Mouse (Mus musculus): ENCODE results near the gene Rab43. TPM values are rescaled to one million over a fixed set of nuclear protein-coding genes. Genes with fewer than 3 reads are reported as not detected.

Gene Rab43
- total and polyA plus RNA-seq, 2 experiments from 2014 or later, result 6.7 to 19.7 TPM

DNA sequence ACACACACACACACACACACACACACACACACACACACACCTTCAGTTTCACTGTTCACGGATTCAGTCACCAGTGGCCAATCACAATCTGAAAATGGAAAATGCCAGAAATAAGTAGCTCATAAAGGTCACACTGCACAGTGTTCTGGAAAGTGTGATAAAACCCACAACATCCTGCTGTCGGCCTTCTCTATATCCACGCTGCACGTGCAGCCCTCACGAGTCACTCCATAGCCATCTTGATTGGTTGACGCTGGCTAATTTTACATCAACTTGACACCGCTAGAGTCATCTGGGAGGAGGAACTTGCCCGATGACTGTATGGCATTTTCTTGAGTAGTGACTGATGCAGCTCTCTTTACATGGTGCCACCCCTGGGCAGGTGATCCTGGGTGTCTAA lies 70.0 kb downstream of the Rab43 start:
- Histone ChIP-seq H3K4me2 (ENCODE audit: low read depth, low read length) (no peak overlapping the region), H3K4me3 (ENCODE audit: low read depth, low read length) (no peak overlapping the region), H3K27ac (ENCODE audit: low read depth) (no peak overlapping the region), H3K9me3 (replicated peaks; ENCODE audit: control insufficient read depth, low read length) (no peaks in the 10 kb centered on the region), H3K4me1 (ENCODE audit: control insufficient read depth, insufficient read depth) (no peaks in the 10 kb centered on the region), H3K9ac (replicated peaks; ENCODE audit: low read depth, low read length) (no peak overlapping the region), H3K36me3 (replicated peaks; ENCODE audit: control insufficient read depth, insufficient read depth, low read length) (no peaks in the 10 kb centered on the region), H3K27me3 (ENCODE audit: control insufficient read depth, insufficient read depth, low read length) (0 out of 2 replicates have a peak, but pooled peaks cover 3% of the 10 kb centered on the region)
- DNase-seq (ENCODE audit: low spot score) (no peak), ATAC-seq (ENCODE audit: insufficient read depth, low read depth) (no peak)
- TF ChIP-seq EP300 (IDR thresholded peaks at IDR 0.05; ENCODE audit: low read depth) (no peak), CTCF (IDR thresholded peaks at IDR 0.05; ENCODE audit: low read depth) (no peak)
- WGBS, result 67% methylated on average over 8 of the region's 8 CpGs

DNA sequence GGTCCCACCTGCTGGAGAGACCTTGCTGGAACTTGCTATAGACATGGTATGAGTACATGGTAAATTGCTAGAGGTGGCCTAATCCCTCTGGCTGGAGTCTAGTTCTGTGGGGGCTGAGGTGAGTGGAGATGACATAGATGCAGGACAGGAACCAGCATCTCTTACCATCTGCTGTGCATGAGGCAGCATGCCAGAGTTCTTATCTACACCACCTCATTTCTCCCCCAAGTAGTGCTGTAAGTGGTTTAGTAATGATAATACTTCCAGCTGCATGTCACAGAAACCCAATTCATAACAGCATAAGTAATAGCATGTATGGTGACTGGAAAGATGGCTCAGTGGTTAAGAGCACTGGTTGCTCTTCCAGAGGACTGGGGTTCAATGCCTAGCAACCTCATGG lies 71.5 kb downstream of the Rab43 start:
- H3K27me3 ChIP-seq (ENCODE audit: control insufficient read depth, insufficient read depth, low read length), result 0 out of 2 replicates have a peak, but pooled peaks cover 3% of the 10 kb centered on the region
- H3K4me1 ChIP-seq (ENCODE audit: control insufficient read depth, insufficient read depth), result no peaks in the 10 kb centered on the region
- no peak overlapping the region for H3K9ac ChIP-seq (replicated peaks; ENCODE audit: low read depth, low read length)
- H3K36me3 ChIP-seq (replicated peaks; ENCODE audit: control insufficient read depth, insufficient read depth, low read length), result no peaks in the 10 kb centered on the region
- TF ChIP-seq CTCF (IDR thresholded peaks at IDR 0.05; ENCODE audit: low read depth), result no peak
- no peak for TF ChIP-seq EP300 (IDR thresholded peaks at IDR 0.05; ENCODE audit: low read depth)
- no peak overlapping the region for H3K27ac ChIP-seq (ENCODE audit: low read depth)
- no peaks in the 10 kb centered on the region for H3K9me3 ChIP-seq (replicated peaks; ENCODE audit: control insufficient read depth, low read length)
- H3K4me2 ChIP-seq (ENCODE audit: low read depth, low read length), result no peak overlapping the region
- no peak for ATAC-seq (ENCODE audit: insufficient read depth, low read depth)
- DNase-seq (ENCODE audit: low spot score), result no peak
- no peak overlapping the region for H3K4me3 ChIP-seq (ENCODE audit: low read depth, low read length)

DNA sequence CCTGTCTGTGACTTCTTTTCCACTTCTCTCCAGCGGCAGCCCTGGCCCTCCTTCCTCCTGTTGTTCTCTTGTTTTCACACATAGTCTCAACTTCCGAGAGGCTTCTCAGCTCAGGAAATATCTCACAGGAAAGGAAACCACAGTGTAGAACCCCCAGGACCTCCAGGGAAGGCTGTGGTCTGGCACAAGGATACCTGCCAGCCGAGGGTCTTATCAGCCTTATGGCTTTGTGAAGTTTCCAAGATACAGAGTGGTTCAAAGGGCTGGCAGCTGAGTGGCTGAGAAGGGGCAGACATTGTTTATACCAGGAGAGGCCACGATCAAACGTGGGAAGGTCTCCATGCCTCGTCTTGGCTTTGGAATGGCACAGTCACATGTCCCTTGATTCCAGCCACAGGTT lies 72.1 kb downstream of the Rab43 start:
- peak overlapping the region; percentile 13; the same call in 1 of the 2 replicates for H3K27ac ChIP-seq (ENCODE audit: low read depth)
- H3K4me1 ChIP-seq (ENCODE audit: control insufficient read depth, insufficient read depth), result no peaks in the 10 kb centered on the region
- H3K27me3 ChIP-seq (ENCODE audit: control insufficient read depth, insufficient read depth, low read length), result 0 out of 2 replicates have a peak, but pooled peaks cover 3% of the 10 kb centered on the region
- TF ChIP-seq CTCF (IDR thresholded peaks at IDR 0.05; ENCODE audit: low read depth) (no peak), EP300 (IDR thresholded peaks at IDR 0.05; ENCODE audit: low read depth) (no peak)
- ATAC-seq (ENCODE audit: insufficient read depth, low read depth), result no peak
- no peak overlapping the region for H3K9ac ChIP-seq (replicated peaks; ENCODE audit: low read depth, low read length)
- no peak overlapping the region for H3K4me2 ChIP-seq (ENCODE audit: low read depth, low read length)
- 28% methylated on average over 6 of the region's 6 CpGs for whole genome bisulfite sequencing
- no peak for DNase-seq (ENCODE audit: low spot score)
- no peak overlapping the region for H3K4me3 ChIP-seq (ENCODE audit: low read depth, low read length)
- no peaks in the 10 kb centered on the region for H3K36me3 ChIP-seq (replicated peaks; ENCODE audit: control insufficient read depth, insufficient read depth, low read length)
- no peaks in the 10 kb centered on the region for H3K9me3 ChIP-seq (replicated peaks; ENCODE audit: control insufficient read depth, low read length)

Other genes with a start within 250 kb of the Rab43 start
- gene Prokr1, start 221.4 kb downstream of the Rab43 start, total RNA-seq (2014; rRNA removed; ENCODE audit: low replicate concordance), result 1.7 and 2.2 TPM in 2 replicates
- gene Prokr1, start 221.4 kb downstream of the Rab43 start, polyA plus RNA-seq (2015; fragmentation: Nextera tagmentation; extraction: Ambion mirVana), result 0.11 and 0.25 TPM in 2 replicates
- gene Aplf, start 140.0 kb downstream of the Rab43 start, total RNA-seq (2014; rRNA removed; ENCODE audit: low replicate concordance), result 1.6 and 2.0 TPM in 2 replicates
- gene Aplf, start 140.0 kb downstream of the Rab43 start, polyA plus RNA-seq (2015; fragmentation: Nextera tagmentation; extraction: Ambion mirVana), result 2.7 and 4.2 TPM in 2 replicates
- gene Efcc1, start 81.3 kb downstream of the Rab43 start, total RNA-seq (2014; rRNA removed; ENCODE audit: low replicate concordance), result 0.77 TPM in 1 of 2 replicates, not detected in the other
- 0.62 and 0.75 TPM in 2 replicates for gene Efcc1, start 81.3 kb downstream of the Rab43 start, polyA plus RNA-seq (2015; fragmentation: Nextera tagmentation; extraction: Ambion mirVana)
- 0.19 and 0.23 TPM in 2 replicates for gene Gp9, start 34.1 kb downstream of the Rab43 start, total RNA-seq (2014; rRNA removed; ENCODE audit: low replicate concordance)
- 0.89 and 1.0 TPM in 2 replicates for gene Gp9, start 34.1 kb downstream of the Rab43 start, polyA plus RNA-seq (2015; fragmentation: Nextera tagmentation; extraction: Ambion mirVana)
- gene Gm45140, start 23.6 kb upstream of the Rab43 start, total RNA-seq (2014; rRNA removed; ENCODE audit: low replicate concordance), result not detected in 2 replicates
- gene Gm45140, start 23.6 kb upstream of the Rab43 start, polyA plus RNA-seq (2015; fragmentation: Nextera tagmentation; extraction: Ambion mirVana), result 0.58 and 1.1 TPM in 2 replicates
- 5.6 and 40.5 TPM in 2 replicates for gene Isy1, start 26.6 kb upstream of the Rab43 start, total RNA-seq (2014; rRNA removed; ENCODE audit: low replicate concordance)
- gene Isy1, start 26.6 kb upstream of the Rab43 start, polyA plus RNA-seq (2015; fragmentation: Nextera tagmentation; extraction: Ambion mirVana), result 16.7 and 18.4 TPM in 2 replicates
- gene Cnbp, start 38.9 kb upstream of the Rab43 start, total RNA-seq (2014; rRNA removed; ENCODE audit: low replicate concordance), result 247 and 318 TPM in 2 replicates
- gene Cnbp, start 38.9 kb upstream of the Rab43 start, polyA plus RNA-seq (2015; fragmentation: Nextera tagmentation; extraction: Ambion mirVana), result 553 and 591 TPM in 2 replicates
- gene Copg1, start 75.7 kb upstream of the Rab43 start, total RNA-seq (2014; rRNA removed; ENCODE audit: low replicate concordance), result 92.4 and 95.1 TPM in 2 replicates
- gene Copg1, start 75.7 kb upstream of the Rab43 start, polyA plus RNA-seq (2015; fragmentation: Nextera tagmentation; extraction: Ambion mirVana), result 66.3 and 67.1 TPM in 2 replicates
- 8.7 and 40.9 TPM in 2 replicates for gene Hmces, start 101.8 kb upstream of the Rab43 start, total RNA-seq (2014; rRNA removed; ENCODE audit: low replicate concordance)
- 16.2 and 18.0 TPM in 2 replicates for gene Hmces, start 101.8 kb upstream of the Rab43 start, polyA plus RNA-seq (2015; fragmentation: Nextera tagmentation; extraction: Ambion mirVana)
- 2.8 and 31.9 TPM in 2 replicates for gene H1fx, start 169.5 kb upstream of the Rab43 start, total RNA-seq (2014; rRNA removed; ENCODE audit: low replicate concordance)
- gene H1fx, start 169.5 kb upstream of the Rab43 start, polyA plus RNA-seq (2015; fragmentation: Nextera tagmentation; extraction: Ambion mirVana), result 5.8 and 7.8 TPM in 2 replicates
- gene Rab7, start 233.1 kb upstream of the Rab43 start, total RNA-seq (2014; rRNA removed; ENCODE audit: low replicate concordance), result 62.7 and 90.1 TPM in 2 replicates
- 193 and 196 TPM in 2 replicates for gene Rab7, start 233.1 kb upstream of the Rab43 start, polyA plus RNA-seq (2015; fragmentation: Nextera tagmentation; extraction: Ambion mirVana)